Mouse (Mus musculus) forebrain, embryonic 16.5 days (tissue): ENCODE data around the gene Gp1ba. TPM values are rescaled to one million over a fixed set of nuclear protein-coding genes. Genes with fewer than 3 reads are reported as not detected.

Source experiments
- ATAC-seq: fragments of 200-750 bp; cut with Nextera tagmentation; 2 replicates; pipeline ENCODE4 v1.8.0; 2017; ENCODE audit warnings: mild to moderate bottlenecking, moderate library complexity
- H3K27ac ChIP-seq: fragments of 300-500 bp; sonication (generic); 2 replicates; pipeline ENCODE4 v1.5.1; 2014; ENCODE audit warnings: low read length, control low read depth
- H3K27me3 ChIP-seq: fragments of 300-500 bp; sonication (generic); replicated peaks from 2 replicates; pipeline ENCODE4 v1.6.1; 2014; ENCODE audit warnings: low read length; ENCODE audit not compliant: control insufficient read depth, insufficient read depth
- H3K36me3 ChIP-seq: fragments of 300-500 bp; sonication (generic); 2 replicates; pipeline ENCODE4 v1.6.1; 2014; ENCODE audit not compliant: control insufficient read depth, insufficient read depth
- H3K4me1 ChIP-seq: fragments of 300-500 bp; sonication (generic); replicated peaks from 2 replicates; pipeline ENCODE4 v1.6.1; 2014; ENCODE audit warnings: low read length; ENCODE audit not compliant: control insufficient read depth, insufficient read depth
- H3K4me2 ChIP-seq: fragments of 300-500 bp; sonication (generic); 2 replicates; pipeline ENCODE4 v1.6.1; 2014; ENCODE audit warnings: mild to moderate bottlenecking, low read length, control low read depth
- H3K4me3 ChIP-seq: fragments of 300-500 bp; sonication (generic); replicated peaks from 2 replicates; pipeline ENCODE4 v1.5.1; 2014; ENCODE audit warnings: mild to moderate bottlenecking, low read length, control low read depth
- H3K9ac ChIP-seq: fragments of 300-500 bp; sonication (generic); replicated peaks from 2 replicates; pipeline ENCODE4 v1.6.1; 2014; ENCODE audit warnings: low read depth, low read length, control low read depth
- H3K9me3 ChIP-seq: fragments of 300-500 bp; sonication (generic); 2 replicates; pipeline ENCODE4 v1.6.1; 2016; ENCODE audit warnings: low read length; ENCODE audit not compliant: control insufficient read depth
- WGBS: fragments of 180-500 bp; shearing (Covaris S2); extraction: QIAGEN DNeasy Blood & Tissue Kit; methylation state at CpG from one replicate; pipeline ENCODE4 v1.1.7; 2014; 5-methylcytosine and 5-hydroxymethylcytosine counted together
- polyA plus RNA-seq: library from polyadenylated mRNA; unstranded; fragments of >200 nt; fragmentation: Nextera tagmentation; extraction: Ambion mirVana; gene quantifications from 2 replicates; pipeline ENCODE4 v1.2.1, GENCODE M21; 2015

Gene Gp1ba
- polyA plus RNA-seq, 1 experiment from 2014 or later, result 0.15 TPM

DNA sequence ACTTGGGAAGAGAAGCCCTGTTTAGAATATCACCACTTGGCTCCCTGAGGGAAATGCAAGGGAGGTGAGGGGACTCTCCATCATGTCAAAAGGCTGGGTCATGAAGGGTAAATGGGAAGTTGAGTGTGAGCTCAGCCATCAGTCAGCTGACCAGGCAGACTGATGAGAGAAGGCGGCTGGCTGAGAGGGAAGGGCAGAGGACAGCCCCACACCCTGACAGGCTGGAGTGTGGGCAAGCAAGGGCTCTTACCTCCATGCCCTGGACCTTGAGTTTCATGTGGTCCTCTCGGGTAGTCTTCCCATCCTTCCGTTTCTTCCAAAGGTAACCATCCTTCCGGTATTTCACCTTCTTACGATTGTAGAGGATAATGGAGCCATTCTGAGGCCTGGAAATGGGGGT, 44.7 kb downstream of the Gp1ba start:
- Histone ChIP-seq H3K4me3 (no peak overlapping the region), H3K4me1 (peaks cover 23% of the 10 kb centered on the region), H3K27ac (no peak overlapping the region), H3K27me3 (no peaks in the 10 kb centered on the region), H3K4me2 (no peak overlapping the region), H3K36me3 (peaks cover 12% of the 10 kb centered on the region), H3K9me3 (no peaks in the 10 kb centered on the region), H3K9ac (no peak overlapping the region)
- ATAC-seq, result no peak
- 89% methylated on average over 5 of the region's 5 CpGs for WGBS

DNA sequence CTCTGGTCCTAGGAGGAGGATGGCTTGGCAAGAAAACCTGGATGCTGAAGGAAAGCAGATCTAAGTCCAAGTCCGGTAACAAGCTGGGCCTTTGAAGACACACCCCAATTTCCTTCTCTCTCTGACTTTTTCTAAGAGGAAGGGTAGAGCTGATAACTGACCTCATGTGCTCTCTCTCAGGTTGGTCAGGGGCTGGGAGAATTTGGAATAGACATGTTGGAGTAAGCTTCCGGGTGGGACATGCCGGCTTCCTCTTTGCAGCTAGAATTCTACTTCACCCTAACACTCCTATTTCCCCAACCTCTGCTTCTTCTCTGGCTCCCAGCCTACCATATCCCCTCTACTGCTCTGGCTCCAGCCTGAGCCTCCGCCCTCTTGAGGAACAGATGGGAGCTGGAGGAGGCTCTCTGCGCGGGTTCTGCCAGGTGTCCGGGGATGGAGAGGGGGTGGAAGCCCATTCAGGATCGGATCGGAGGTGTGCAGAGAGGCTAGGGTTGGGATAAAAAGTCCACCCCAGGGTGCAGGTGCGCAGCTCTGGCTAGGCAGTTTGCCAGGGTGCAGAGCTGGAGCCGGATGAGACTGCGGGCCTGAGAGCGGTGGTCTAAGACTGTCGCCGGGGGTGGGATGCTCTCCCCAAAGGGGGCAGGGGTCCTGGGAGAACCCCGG, 48.1 kb downstream of the Gp1ba start:
- Histone ChIP-seq H3K27ac (peak overlapping the region; percentile 80), H3K9ac (peak overlapping the region; percentile 91), H3K27me3 (no peaks in the 10 kb centered on the region), H3K36me3 (peaks cover 6% of the 10 kb centered on the region), H3K9me3 (no peaks in the 10 kb centered on the region), H3K4me1 (peaks cover 23% of the 10 kb centered on the region), H3K4me3 (peak overlapping the region; percentile 80), H3K4me2 (peak overlapping the region; percentile 67)
- ATAC-seq, result peak; percentile 77
- 5% methylated on average over 16 of the region's 16 CpGs for WGBS

DNA sequence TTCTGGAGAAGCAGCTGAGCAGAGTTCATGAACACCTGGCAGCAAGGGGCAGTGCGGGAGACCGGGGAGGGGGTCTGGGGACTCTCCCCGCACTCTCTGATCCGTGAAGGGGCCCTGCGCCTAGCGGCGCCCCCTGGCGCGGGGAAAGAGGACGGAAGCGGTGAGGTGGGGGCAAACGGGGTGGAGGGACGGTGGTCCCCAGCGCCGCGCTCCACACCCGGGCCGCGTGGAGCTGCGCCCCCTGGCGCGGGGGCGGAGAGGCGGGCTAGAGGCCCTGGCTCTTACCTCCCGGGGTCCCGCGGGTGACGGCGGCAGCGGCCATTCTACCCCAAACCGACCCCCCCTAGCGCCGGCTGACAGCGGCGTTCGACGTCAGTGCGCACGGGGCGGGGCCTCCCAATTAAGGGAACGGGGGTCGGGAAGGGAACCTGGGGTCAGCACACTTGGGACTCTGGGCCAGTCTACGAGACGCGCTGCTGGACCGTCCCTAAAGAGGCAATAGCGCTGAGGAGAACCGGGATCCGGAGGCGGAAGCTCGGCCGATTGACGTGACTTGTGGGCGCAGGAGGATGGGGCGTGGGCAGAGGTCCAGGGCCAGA, 48.8 kb downstream of the Gp1ba start, which contains the start of gene Camta2:
Gene Camta2, minus strand, starts transcription at position 505 of the 599 bp plus-strand sequence.
- Histone ChIP-seq H3K9me3 (no peaks in the 10 kb centered on the region), H3K27me3 (no peaks in the 10 kb centered on the region), H3K9ac (peak within 1 kb of the TSS; percentile 91), H3K27ac (peak within 1 kb of the TSS; percentile 80), H3K36me3 (peaks cover 6% of the 10 kb centered on the region), H3K4me2 (peak within 1 kb of the TSS; percentile 67), H3K4me1 (peaks cover 17% of the 10 kb centered on the region), H3K4me3 (peak within 1 kb of the TSS; percentile 80)
- ATAC-seq, result peak; percentile 81
- 0% methylated on average over 37 of the region's 55 CpGs for WGBS

DNA sequence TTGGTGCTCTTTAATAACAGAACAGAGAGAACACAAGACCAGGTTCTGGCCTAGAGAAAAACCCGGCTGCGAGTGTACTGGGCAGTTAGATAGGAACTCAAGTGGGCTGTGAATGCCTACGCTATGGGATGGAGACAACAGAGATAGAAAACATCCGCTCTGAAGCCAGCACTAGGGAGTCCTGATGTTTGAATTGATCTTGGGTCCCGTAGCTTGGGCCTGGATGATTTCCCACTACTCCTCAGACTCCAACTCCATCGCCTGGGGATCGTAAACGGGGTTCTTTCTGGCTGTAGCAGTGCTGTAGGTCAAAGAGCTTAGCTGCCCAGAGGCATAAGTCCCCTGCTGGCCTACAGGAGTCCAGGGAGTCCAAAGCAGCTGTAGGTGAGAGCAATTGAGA, 49.5 kb downstream of the Gp1ba start:
- Histone ChIP-seq H3K9me3 (no peaks in the 10 kb centered on the region), H3K9ac (peak overlapping the region; percentile 91), H3K36me3 (peaks cover 5% of the 10 kb centered on the region), H3K4me1 (peaks cover 17% of the 10 kb centered on the region), H3K4me3 (peak overlapping the region; percentile 80), H3K27ac (0 out of 2 replicates have a peak overlapping the region, but pooled peaks have one; percentile 30), H3K4me2 (peak overlapping the region; percentile 67), H3K27me3 (no peaks in the 10 kb centered on the region)
- no peak for ATAC-seq
- WGBS, result 11% methylated on average over 8 of the region's 8 CpGs

DNA sequence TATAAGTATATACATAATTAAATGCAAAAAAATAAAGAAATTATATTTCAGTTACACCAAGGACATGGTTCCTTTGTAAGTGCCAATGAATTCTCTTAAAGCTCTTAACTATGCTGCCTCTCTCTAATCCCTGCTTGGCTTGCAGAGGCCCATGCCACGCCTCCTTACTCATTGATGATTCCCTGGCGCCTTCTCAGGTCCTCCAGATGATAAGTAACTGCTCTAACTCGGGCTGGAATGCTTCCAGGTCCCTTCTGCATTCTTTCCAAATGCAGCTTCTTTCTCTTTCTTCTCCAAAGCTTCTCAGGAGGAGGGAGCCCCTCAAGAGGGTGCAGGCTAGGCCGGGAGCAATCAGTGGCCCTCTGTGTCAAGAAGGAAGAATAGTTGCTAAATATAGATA, 50.7 kb downstream of the Gp1ba start:
- peaks cover 17% of the 10 kb centered on the region for H3K4me1 ChIP-seq
- no peak overlapping the region for H3K4me2 ChIP-seq
- H3K4me3 ChIP-seq, result no peak overlapping the region
- H3K9me3 ChIP-seq, result no peaks in the 10 kb centered on the region
- no peak overlapping the region for H3K9ac ChIP-seq
- no peaks in the 10 kb centered on the region; the same call in 1 of the 2 replicates for H3K36me3 ChIP-seq
- no peak for ATAC-seq
- H3K27me3 ChIP-seq, result no peaks in the 10 kb centered on the region
- H3K27ac ChIP-seq, result no peak overlapping the region
- 35% methylated on average over 4 of the region's 4 CpGs for WGBS

Other genes with a start within 250 kb of the Gp1ba start
- 35.6 and 38.5 TPM in 2 replicates for gene Pelp1, start 229.1 kb upstream of the Gp1ba start, polyA plus RNA-seq
- 36.0 and 51.2 TPM in 2 replicates for gene Arrb2, start 206.5 kb upstream of the Gp1ba start, polyA plus RNA-seq
- 39.8 and 46.0 TPM in 2 replicates for gene Med11, start 187.2 kb upstream of the Gp1ba start, polyA plus RNA-seq
- 0.46 and 0.90 TPM in 2 replicates for gene Zmynd15, start 179.7 kb upstream of the Gp1ba start, polyA plus RNA-seq
- 1.7 and 2.0 TPM in 2 replicates for gene Cxcl16, start 179.1 kb upstream of the Gp1ba start, polyA plus RNA-seq
- 0.66 and 3.4 TPM in 2 replicates for gene Tm4sf5, start 133.9 kb upstream of the Gp1ba start, polyA plus RNA-seq
- gene Vmo1, start 124.5 kb upstream of the Gp1ba start, polyA plus RNA-seq, result not detected in 2 replicates
- 0.18 TPM in 1 of 2 replicates, not detected in the other for gene Gltpd2, start 119.9 kb upstream of the Gp1ba start, polyA plus RNA-seq
- gene Psmb6, start 113.8 kb upstream of the Gp1ba start, polyA plus RNA-seq, result 713 and 749 TPM in 2 replicates
- gene Gm40193, start 106.2 kb upstream of the Gp1ba start, polyA plus RNA-seq, result not detected in 2 replicates
- 8.8 and 9.0 TPM in 2 replicates for gene Pld2, start 99.1 kb upstream of the Gp1ba start, polyA plus RNA-seq
- gene Mink1, start 76.2 kb upstream of the Gp1ba start, polyA plus RNA-seq, result 13.8 and 17.5 TPM in 2 replicates
- gene 4930544D05Rik, start 23.3 kb upstream of the Gp1ba start, polyA plus RNA-seq, result not detected in 2 replicates
- 0.39 TPM in 1 of 2 replicates, not detected in the other for gene Chrne, start 19.9 kb upstream of the Gp1ba start, polyA plus RNA-seq
- gene Rnf167, start 8.1 kb downstream of the Gp1ba start, polyA plus RNA-seq, result 133 and 135 TPM in 2 replicates
- gene Slc25a11, start 8.4 kb downstream of the Gp1ba start, polyA plus RNA-seq, result 159 and 174 TPM in 2 replicates
- gene Pfn1, start 15.5 kb downstream of the Gp1ba start, polyA plus RNA-seq, result 642 and 656 TPM in 2 replicates
- 6.5 and 8.2 TPM in 2 replicates for gene Eno3, start 18.1 kb downstream of the Gp1ba start, polyA plus RNA-seq
- gene Spag7, start 30.3 kb downstream of the Gp1ba start, polyA plus RNA-seq, result 119 and 146 TPM in 2 replicates
- 17.2 and 21.3 TPM in 2 replicates for gene Camta2, start 49.0 kb downstream of the Gp1ba start, polyA plus RNA-seq
- 0.61 and 1.3 TPM in 2 replicates for gene Inca1, start 61.0 kb downstream of the Gp1ba start, polyA plus RNA-seq
- 1.4 and 1.5 TPM in 2 replicates for gene Kif1c, start 61.4 kb downstream of the Gp1ba start, polyA plus RNA-seq
- 18.2 and 18.9 TPM in 2 replicates for gene Zfp3, start 125.1 kb downstream of the Gp1ba start, polyA plus RNA-seq
- not detected in 2 replicates for gene Scimp, start 173.5 kb downstream of the Gp1ba start, polyA plus RNA-seq
- 77.9 and 82.8 TPM in 2 replicates for gene Rabep1, start 205.7 kb downstream of the Gp1ba start, polyA plus RNA-seq